ENCODE assay signal across 24 mouse cellular contexts in the genomic region with DNA sequence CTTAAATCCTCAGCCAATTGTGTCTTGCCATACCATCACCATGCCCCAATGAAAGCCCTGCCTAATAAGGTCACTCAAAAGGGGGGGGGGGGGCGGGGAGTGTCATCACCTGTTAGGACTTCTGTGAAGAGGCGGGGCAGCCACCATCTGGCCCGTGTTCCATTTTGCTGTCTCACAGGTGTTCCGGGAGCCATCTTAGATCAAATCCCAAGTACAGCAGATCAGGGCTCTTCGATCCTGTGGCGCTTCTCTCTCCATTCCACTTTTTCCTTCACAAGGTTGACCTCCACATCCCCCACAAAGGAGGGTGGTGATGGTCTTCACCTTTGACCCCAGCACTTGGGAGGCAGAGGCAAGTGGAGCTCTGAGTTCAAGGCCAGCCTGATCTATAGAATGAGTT. TPM values are rescaled to one million over a fixed set of nuclear protein-coding genes. Genes with fewer than 3 reads are reported as not detected.
"Had no signal": no experiment of that assay in that cellular context is flagged by ENCODE, and none has a peak within 500 bp of the region (broad histone marks: within the 10 kb centered on the region; RNA-seq: fewer than 3 reads in every experiment).

No protein-coding gene starts in this region.

- H3K27me3 ChIP-seq: limb, embryonic 13.5 days; liver, embryonic 12.5 days; liver, embryonic 15.5 days; lung, embryonic 15.5 days; midbrain, embryonic 12.5 days; midbrain, embryonic 15.5 days; neural tube, embryonic 12.5 days; neural tube, embryonic 15.5 days had no signal

- H3K4me2 ChIP-seq: limb, embryonic 13.5 days; liver, embryonic 12.5 days; liver, embryonic 15.5 days; lung, embryonic 15.5 days; midbrain, embryonic 12.5 days; midbrain, embryonic 15.5 days; neural tube, embryonic 12.5 days; neural tube, embryonic 15.5 days had no signal

- H3K36me3 ChIP-seq: limb, embryonic 10.5 days; limb, embryonic 13.5 days; liver, embryonic 12.5 days; liver, embryonic 15.5 days; lung, embryonic 15.5 days; midbrain, embryonic 12.5 days; midbrain, embryonic 15.5 days; neural tube, embryonic 12.5 days; neural tube, embryonic 15.5 days had no signal

- DNase-seq: kidney, postnatal 10 days; layer of hippocampus, adult 9-11 months; liver; lung, adult 18-20 months; lung, postnatal 10 days; lung, postnatal 36 days; right cerebral cortex, adult 18-20 months; right cerebral cortex, postnatal 14 days; right cerebral cortex, postnatal 4 days; thymus, adult 2 months; thymus, postnatal 14 days; thymus, postnatal 4 days had no signal

- H3K9ac ChIP-seq: limb, embryonic 13.5 days; liver, embryonic 12.5 days; liver, embryonic 15.5 days; lung, embryonic 15.5 days; midbrain, embryonic 12.5 days; midbrain, embryonic 15.5 days; neural tube, embryonic 12.5 days; neural tube, embryonic 15.5 days had no signal

- H3K9me3 ChIP-seq: limb, embryonic 10.5 days; limb, embryonic 13.5 days; liver, embryonic 15.5 days; lung, embryonic 15.5 days; midbrain, embryonic 12.5 days; midbrain, embryonic 15.5 days; neural tube, embryonic 15.5 days had no signal

- H3K4me3 ChIP-seq: limb, embryonic 10.5 days; limb, embryonic 13.5 days; liver, embryonic 12.5 days; liver, embryonic 15.5 days; lung, embryonic 15.5 days; megakaryocyte, embryonic 14.5 days; midbrain, embryonic 12.5 days; midbrain, embryonic 15.5 days; neural tube, embryonic 12.5 days; neural tube, embryonic 15.5 days had no signal

- ATAC-seq: liver, embryonic 12.5 days; midbrain, embryonic 15.5 days had no signal

- H3K27ac ChIP-seq: limb, embryonic 10.5 days; limb, embryonic 13.5 days; liver, embryonic 12.5 days; liver, embryonic 15.5 days; lung, embryonic 15.5 days; midbrain, embryonic 12.5 days; midbrain, embryonic 15.5 days; neural tube, embryonic 12.5 days; neural tube, embryonic 15.5 days; stomach, postnatal 0 days had no signal

RNA-seq across cellular contexts. Expression of gene Ucma, which starts 59.9 kb away (rescaled TPM):
- polyA plus RNA-seq: limb, embryonic 10.5 days; liver, embryonic 12.5 days; midbrain, embryonic 12.5 days; neural tube, embryonic 12.5 days; neural tube, embryonic 15.5 days; stomach, embryonic 14.5 days; stomach, postnatal 0 days had no signal
